Mouse (Mus musculus): ENCODE measurements around the gene Spint3. TPM values are rescaled to one million over a fixed set of nuclear protein-coding genes. Genes with fewer than 3 reads are reported as not detected.
A peak's percentile ranks its signal among the peaks of the same experiment; 100 is the strongest.

The Spint3 gene
- total and polyA plus RNA-seq, 3 experiments: not detected

- no peak for DNase-seq (ENCODE audit: extremely low read depth)
Measured at GRCm38 (mm10) chr2:164534315-164534714, 38.9 kb downstream of the Spint3 start.

DNA sequence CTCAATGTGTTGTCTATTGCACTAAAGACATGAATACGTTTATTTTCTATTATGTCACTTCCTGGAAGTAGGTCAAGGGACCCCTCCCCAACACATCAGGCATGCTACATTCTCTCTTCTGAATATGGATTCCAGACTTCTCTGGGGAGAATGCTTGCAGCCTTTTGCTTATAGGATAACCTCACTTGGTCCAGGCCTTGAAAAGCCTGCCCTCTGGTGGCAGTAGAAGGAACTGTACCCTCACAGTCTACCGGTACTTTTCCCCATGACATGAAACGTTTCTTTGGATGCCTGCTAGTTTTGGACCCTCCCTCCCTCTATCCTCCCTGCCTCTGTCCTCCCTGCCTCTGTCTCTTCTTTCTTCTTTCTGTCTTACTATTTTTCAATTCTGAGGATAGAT lies 42.1 kb downstream of the Spint3 start:
- Histone ChIP-seq H3K79me2 (replicated peaks; ENCODE audit: control insufficient read depth, extremely low read depth, insufficient read depth, poor library complexity, severe bottlenecking) (no peaks in the 10 kb centered on the region), H3K9ac (ENCODE audit: insufficient read depth, low read depth) (no peak overlapping the region), H3K27ac (ENCODE audit: insufficient read depth, low read depth) (no peak overlapping the region), H3K4me2 (ENCODE audit: insufficient read depth, low read depth, poor library complexity, severe bottlenecking) (no peak overlapping the region), H3K27me3 (replicated peaks) (peaks cover 65% of the 10 kb centered on the region), H3K4me3 (replicated peaks in 1 of 3; ENCODE audit: low read depth in 2 of 3, low read length in 2 of 3, poor library complexity in 1 of 3) (no peak overlapping the region), H3K4me1 (ENCODE audit: control insufficient read depth in 1 of 2, insufficient read depth in 2 of 2) (peaks cover 4 to 18% of the 10 kb centered on the region in 2 experiments), H3K9me3 (replicated peaks; ENCODE audit: low read length) (peaks cover 19% of the 10 kb centered on the region), H3K36me3 (replicated peaks in 1 of 2; ENCODE audit: control insufficient read depth in 1 of 2, insufficient read depth in 1 of 2, low read length in 1 of 2) (no peaks in the 10 kb centered on the region)
- dilution Hi-C loops (cut with MboI; ENCODE audit: extremely low pct_ligation_motif_present, extremely low pct_unique_long_range_greater_than_20kb, low sequenced_read_pairs): no loop called here
- in situ Hi-C loops (cut with MboI; ENCODE audit: low pct_ligation_motif_present, low pct_unique_long_range_greater_than_20kb, low sequenced_read_pairs): no loop called here
- DNase-seq (ENCODE audit: extremely low read depth): peak; percentile 74
- no peak for TF ChIP-seq MYC (IDR thresholded peaks at IDR 0.05; ENCODE audit: low read depth, low read length)
- TF ChIP-seq POLR2AphosphoS2 (IDR thresholded peaks at IDR 0.05; ENCODE audit: low read depth, low read length): no peak
- TF ChIP-seq TBP (conservative IDR thresholded peaks at IDR 0.05; ENCODE audit: low read depth, low read length): no peak
- no peak for TF ChIP-seq JUN (IDR thresholded peaks at IDR 0.05; ENCODE audit: insufficient read depth, low read depth, low read length)
- TF ChIP-seq MEF2A (IDR thresholded peaks at IDR 0.05; ENCODE audit: borderline replicate concordance, low read depth, low read length): no peak
- no peak for TF ChIP-seq TCF12 (IDR thresholded peaks at IDR 0.05; ENCODE audit: low read depth, low read length)
- TF ChIP-seq GABPA (IDR thresholded peaks at IDR 0.05; ENCODE audit: insufficient replicate concordance, low read depth, low read length): no peak
- peak; percentile 93 for TF ChIP-seq SMC3 (IDR thresholded peaks at IDR 0.05; ENCODE audit: low read depth, low read length)
- TF ChIP-seq ELF1 (IDR thresholded peaks at IDR 0.05; ENCODE audit: low read depth, low read length): 0 out of 2 replicates have a peak, but pooled peaks have one; percentile 12
- no peak for TF ChIP-seq MAZ (IDR thresholded peaks at IDR 0.05; ENCODE audit: low read depth, low read length)
- TF ChIP-seq CHD2 (IDR thresholded peaks at IDR 0.05; ENCODE audit: low read length): no peak
- no peak for TF ChIP-seq HCFC1 (IDR thresholded peaks at IDR 0.05; ENCODE audit: low read depth, low read length)
- TF ChIP-seq ZKSCAN1 (IDR thresholded peaks at IDR 0.05; ENCODE audit: borderline replicate concordance, low read depth, low read length): no peak
- no peak for TF ChIP-seq RCOR1 (conservative IDR thresholded peaks at IDR 0.05; ENCODE audit: low read depth, low read length)
- TF ChIP-seq IRF4 (IDR thresholded peaks at IDR 0.05; ENCODE audit: low read depth, low read length): peak; percentile 27; the same call in 1 of the 2 replicates
- TF ChIP-seq MAX (IDR thresholded peaks at IDR 0.05; ENCODE audit: low read length): no peak
- TF ChIP-seq KAT2A (IDR thresholded peaks at IDR 0.05; ENCODE audit: insufficient replicate concordance, low read length): no peak
- no peak for TF ChIP-seq NELFE (IDR thresholded peaks at IDR 0.05; ENCODE audit: low read depth, low read length)
- no peak for TF ChIP-seq PAX5 (IDR thresholded peaks at IDR 0.05; ENCODE audit: low read length)
- TF ChIP-seq E2F4 (IDR thresholded peaks at IDR 0.05; ENCODE audit: insufficient replicate concordance, low read depth, low read length): no peak
- no peak for TF ChIP-seq EP300 (IDR thresholded peaks at IDR 0.05; ENCODE audit: low read length)
- no peak for TF ChIP-seq BHLHE40 (IDR thresholded peaks at IDR 0.05; ENCODE audit: low read depth, low read length)
- TF ChIP-seq CTCF (conservative IDR thresholded peaks at IDR 0.05 in 1 of 2, IDR thresholded peaks at IDR 0.05 in 1 of 2; ENCODE audit: low read depth in 2 of 2, low read length in 2 of 2): peak; percentile 93 to 97
- peak; percentile 86 for TF ChIP-seq RAD21 (IDR thresholded peaks at IDR 0.05; ENCODE audit: low read depth, low read length)
- TF ChIP-seq USF2 (conservative IDR thresholded peaks at IDR 0.05; ENCODE audit: low read depth, low read length): no peak
- TF ChIP-seq NRF1 (IDR thresholded peaks at IDR 0.05; ENCODE audit: low read depth, low read length): no peak
- no peak for TF ChIP-seq SIN3A (IDR thresholded peaks at IDR 0.05; ENCODE audit: low read length)
- TF ChIP-seq UBTF (IDR thresholded peaks at IDR 0.05; ENCODE audit: low read depth, low read length): no peak
- TF ChIP-seq ZNF384 (IDR thresholded peaks at IDR 0.05; ENCODE audit: low read depth, low read length): peak; percentile 39; the same call in 1 of the 2 replicates
- no peak for TF ChIP-seq ZMIZ1 (IDR thresholded peaks at IDR 0.05; ENCODE audit: low read depth, low read length)

More at GRCm38 (mm10) chr2:164534315-164534714, 38.9 kb downstream of the Spint3 start:
- peaks cover 4 to 18% of the 10 kb centered on the region in 2 experiments for H3K4me1 ChIP-seq (ENCODE audit: control insufficient read depth in 1 of 2, insufficient read depth in 2 of 2)
- H3K27me3 ChIP-seq (replicated peaks): peaks cover 71% of the 10 kb centered on the region
- no peak overlapping the region for H3K27ac ChIP-seq (ENCODE audit: insufficient read depth, low read depth)
- no peaks in the 10 kb centered on the region for H3K79me2 ChIP-seq (replicated peaks; ENCODE audit: control insufficient read depth, extremely low read depth, insufficient read depth, poor library complexity, severe bottlenecking)
- dilution Hi-C loops (cut with MboI; ENCODE audit: extremely low pct_ligation_motif_present, extremely low pct_unique_long_range_greater_than_20kb, low sequenced_read_pairs): no loop called here
- H3K4me2 ChIP-seq (ENCODE audit: insufficient read depth, low read depth, poor library complexity, severe bottlenecking): no peak overlapping the region
- in situ Hi-C loops (cut with MboI; ENCODE audit: low pct_ligation_motif_present, low pct_unique_long_range_greater_than_20kb, low sequenced_read_pairs): no loop called here
- no peak overlapping the region for H3K9ac ChIP-seq (ENCODE audit: insufficient read depth, low read depth)
- no peak for TF ChIP-seq JUN (IDR thresholded peaks at IDR 0.05; ENCODE audit: insufficient read depth, low read depth, low read length)
- no peak for TF ChIP-seq SIN3A (IDR thresholded peaks at IDR 0.05; ENCODE audit: low read length)
- TF ChIP-seq USF2 (conservative IDR thresholded peaks at IDR 0.05; ENCODE audit: low read depth, low read length): no peak
- TF ChIP-seq TCF12 (IDR thresholded peaks at IDR 0.05; ENCODE audit: low read depth, low read length): no peak
- TF ChIP-seq CHD1 (IDR thresholded peaks at IDR 0.05; ENCODE audit: low read depth, low read length): no peak
- no peak for TF ChIP-seq GABPA (IDR thresholded peaks at IDR 0.05; ENCODE audit: insufficient replicate concordance, low read depth, low read length)
- no peak for TF ChIP-seq ELF1 (IDR thresholded peaks at IDR 0.05; ENCODE audit: low read depth, low read length)
- no peak for TF ChIP-seq HCFC1 (IDR thresholded peaks at IDR 0.05; ENCODE audit: low read depth, low read length)
- no peak for TF ChIP-seq UBTF (IDR thresholded peaks at IDR 0.05; ENCODE audit: low read depth, low read length)
- no peak for TF ChIP-seq POLR2A (IDR thresholded peaks at IDR 0.05; ENCODE audit: low read depth, low read length)
- no peak for TF ChIP-seq SMC3 (IDR thresholded peaks at IDR 0.05; ENCODE audit: low read depth, low read length)
- no peaks in the 10 kb centered on the region for H3K36me3 ChIP-seq (replicated peaks in 1 of 2; ENCODE audit: control insufficient read depth in 1 of 2, insufficient read depth in 1 of 2, low read length in 1 of 2)
- peaks cover 3% of the 10 kb centered on the region for H3K9me3 ChIP-seq (replicated peaks; ENCODE audit: low read length)
- no peak overlapping the region for H3K4me3 ChIP-seq (replicated peaks in 1 of 3; ENCODE audit: low read depth in 2 of 3, low read length in 2 of 3, poor library complexity in 1 of 3)

Data from CH12.LX (cell line).